Mouse (Mus musculus): ENCODE measurements at regions not wholly inside any gene's neighbourhood (a gene's known extent, or its start where the extent isn't known, plus 50 kb on each side); places are given as distances from the start of the nearest gene placed in this dataset.

GRCm38 (mm10) chr10:111783496-111783895 is 189.0 kb upstream of the Krr1 start:
- Histone ChIP-seq H3K27ac (ENCODE audit: control insufficient read depth, low read depth, low read length) (no peak overlapping the region), H3K27me3 (ENCODE audit: control insufficient read depth in 1 of 2, insufficient read depth in 2 of 2, low read length in 2 of 2) (no peaks in the 10 kb centered on the region; a peak in 1 of 4 replicates), H3K9me3 (replicated peaks; ENCODE audit: insufficient read depth, low read length) (no peaks in the 10 kb centered on the region), H3K4me3 (ENCODE audit: control insufficient read depth in 1 of 2, insufficient read depth in 1 of 2, low read depth in 2 of 2, low read length in 2 of 2) (no peak overlapping the region), H3K9ac (ENCODE audit: control insufficient read depth, low read depth, low read length, poor library complexity, severe bottlenecking) (no peak overlapping the region), H3K79me2 (ENCODE audit: control insufficient read depth, insufficient read depth, low read length, poor library complexity) (no peaks in the 10 kb centered on the region), H3K4me1 (ENCODE audit: control insufficient read depth in 1 of 2, insufficient read depth in 2 of 2, low read length in 2 of 2) (no peaks in the 10 kb centered on the region), H3K36me3 (ENCODE audit: control insufficient read depth in 1 of 2, insufficient read depth in 2 of 2, low read length in 2 of 2) (no peaks in the 10 kb centered on the region)
- no peak for DNase-seq (ENCODE audit: low read depth, low spot score)
- TF ChIP-seq RAD21 (IDR thresholded peaks at IDR 0.05; ENCODE audit: low read depth, low read length) (no peak), ZNF384 (IDR thresholded peaks at IDR 0.05; ENCODE audit: low read depth, low read length) (no peak), SIN3A (IDR thresholded peaks at IDR 0.05; ENCODE audit: low read length) (no peak), USF2 (IDR thresholded peaks at IDR 0.05; ENCODE audit: borderline replicate concordance in 1 of 2, insufficient read depth in 1 of 2, low read depth in 1 of 2, low read length in 2 of 2) (no peak), POLR2A (IDR thresholded peaks at IDR 0.05; ENCODE audit: control insufficient read depth in 1 of 2, insufficient read depth in 1 of 2, low read depth in 1 of 2, low read length in 2 of 2, poor library complexity in 1 of 2) (no peak), MYB (IDR thresholded peaks at IDR 0.05; ENCODE audit: low read depth, low read length) (no peak), EP300 (IDR thresholded peaks at IDR 0.05; ENCODE audit: low read depth in 1 of 2, low read length in 2 of 2) (no peak), CTCF (IDR thresholded peaks at IDR 0.05 in 2 of 3, conservative IDR thresholded peaks at IDR 0.05 in 1 of 3; ENCODE audit: control insufficient read depth in 1 of 3, insufficient read depth in 1 of 3, low read depth in 2 of 3, low read length in 3 of 3, poor library complexity in 1 of 3, severe bottlenecking in 1 of 3) (no peak), SMC3 (IDR thresholded peaks at IDR 0.05; ENCODE audit: low read depth, low read length) (no peak), TAL1 (IDR thresholded peaks at IDR 0.05; ENCODE audit: low read length) (no peak), MAZ (IDR thresholded peaks at IDR 0.05; ENCODE audit: low read depth, low read length) (no peak), CHD1 (IDR thresholded peaks at IDR 0.05; ENCODE audit: low read depth, low read length) (no peak), GATA1 (IDR thresholded peaks at IDR 0.05; ENCODE audit: low read depth, low read length) (no peak), NRF1 (IDR thresholded peaks at IDR 0.05; ENCODE audit: insufficient read depth, low read depth, low read length, poor library complexity, severe bottlenecking) (no peak)

- Histone ChIP-seq H3K9me3 (replicated peaks; ENCODE audit: insufficient read depth, low read length) (no peaks in the 10 kb centered on the region), H3K27me3 (ENCODE audit: control insufficient read depth in 1 of 2, insufficient read depth in 2 of 2, low read length in 2 of 2) (no peaks in the 10 kb centered on the region; a peak in 1 of 4 replicates), H3K27ac (ENCODE audit: control insufficient read depth, low read depth, low read length) (no peak overlapping the region), H3K4me3 (ENCODE audit: control insufficient read depth in 1 of 2, insufficient read depth in 1 of 2, low read depth in 2 of 2, low read length in 2 of 2) (no peak overlapping the region), H3K79me2 (ENCODE audit: control insufficient read depth, insufficient read depth, low read length, poor library complexity) (no peaks in the 10 kb centered on the region), H3K4me1 (ENCODE audit: control insufficient read depth in 1 of 2, insufficient read depth in 2 of 2, low read length in 2 of 2) (no peaks in the 10 kb centered on the region), H3K9ac (ENCODE audit: control insufficient read depth, low read depth, low read length, poor library complexity, severe bottlenecking) (no peak overlapping the region), H3K36me3 (ENCODE audit: control insufficient read depth in 1 of 2, insufficient read depth in 2 of 2, low read length in 2 of 2) (no peaks in the 10 kb centered on the region)
- no peak for TF ChIP-seq CHD2 (IDR thresholded peaks at IDR 0.05; ENCODE audit: low read length)
- no peak for TF ChIP-seq UBTF (IDR thresholded peaks at IDR 0.05; ENCODE audit: borderline replicate concordance, insufficient read depth, low read depth, low read length)
- no peak for TF ChIP-seq RCOR1 (IDR thresholded peaks at IDR 0.05; ENCODE audit: low read depth, low read length)
- TF ChIP-seq EP300 (IDR thresholded peaks at IDR 0.05; ENCODE audit: low read depth in 1 of 2, low read length in 2 of 2), result no peak
- no peak for TF ChIP-seq TAL1 (IDR thresholded peaks at IDR 0.05; ENCODE audit: low read length)
- TF ChIP-seq MAX (IDR thresholded peaks at IDR 0.05; ENCODE audit: low read length), result no peak
- no peak for TF ChIP-seq NELFE (IDR thresholded peaks at IDR 0.05; ENCODE audit: low read depth, low read length)
- no peak for TF ChIP-seq GABPA (IDR thresholded peaks at IDR 0.05; ENCODE audit: low read depth, low read length)
- no peak for TF ChIP-seq CHD1 (IDR thresholded peaks at IDR 0.05; ENCODE audit: low read depth, low read length)
- no peak for TF ChIP-seq E2F4 (IDR thresholded peaks at IDR 0.05; ENCODE audit: borderline replicate concordance, low read depth, low read length)
- no peak for TF ChIP-seq HCFC1 (IDR thresholded peaks at IDR 0.05; ENCODE audit: low read depth, low read length)
- no peak for TF ChIP-seq ETS1 (IDR thresholded peaks at IDR 0.05; ENCODE audit: low read depth, low read length)
- TF ChIP-seq SMC3 (IDR thresholded peaks at IDR 0.05; ENCODE audit: low read depth, low read length), result no peak
- TF ChIP-seq MAFK (IDR thresholded peaks at IDR 0.05; ENCODE audit: borderline replicate concordance, low read depth, low read length), result no peak
- no peak for DNase-seq (ENCODE audit: low read depth, low spot score)
Measured at GRCm38 (mm10) chr10:111784065-111784853, 188.2 kb upstream of the Krr1 start.

Data from MEL (cell line).